Mouse (Mus musculus) CH12.LX (cell line): ENCODE data around the gene Neurl1a.

Experiments
- BHLHE40 ChIP-seq: IDR thresholded peaks from 2 replicates; pipeline ENCODE4 v1.6.1; 2011; ENCODE audit warnings: mild to moderate bottlenecking, low read depth, low read length, improper control_type of control experiment
- CTCF ChIP-seq, 2 experiments: IDR thresholded peaks in 1 of 2; conservative IDR thresholded peaks in 1 of 2; 2 replicates each; pipeline ENCODE4 v1.5.1; 2011 to 2012; ENCODE audit warnings: low read depth in 2 of 2, low read length in 2 of 2, improper control_type of control experiment in 1 of 2, inconsistent platforms in 1 of 2, mild to moderate bottlenecking in 1 of 2, moderate library complexity in 1 of 2
- EP300 ChIP-seq: IDR thresholded peaks from 2 replicates; pipeline ENCODE4 v1.6.1; 2011; ENCODE audit warnings: low read length, improper control_type of control experiment
- JUND ChIP-seq: conservative IDR thresholded peaks from 2 replicates; pipeline ENCODE4 v1.6.1; 2011; ENCODE audit warnings: low read depth, low read length, improper control_type of control experiment
- MAX ChIP-seq: IDR thresholded peaks from 2 replicates; pipeline ENCODE4 v1.6.1; 2011; ENCODE audit warnings: low read length, improper control_type of control experiment
- MEF2A ChIP-seq: IDR thresholded peaks from 2 replicates; pipeline ENCODE4 v1.6.1; 2014; ENCODE audit warnings: low read depth, mild to moderate bottlenecking, inconsistent platforms, low read length, improper control_type of control experiment, borderline replicate concordance
- MYC ChIP-seq: IDR thresholded peaks from 2 replicates; pipeline ENCODE4 v1.6.1; 2011; ENCODE audit warnings: low read depth, mild to moderate bottlenecking, improper control_type of control experiment, low read length
- POLR2A ChIP-seq: IDR thresholded peaks from 2 replicates; pipeline ENCODE4 v1.6.1; 2011; ENCODE audit warnings: low read depth, mild to moderate bottlenecking, improper control_type of control experiment, low read length
- ZMIZ1 ChIP-seq: IDR thresholded peaks from 2 replicates; pipeline ENCODE4 v1.6.1; 2012; ENCODE audit warnings: low read depth, mild to moderate bottlenecking, inconsistent platforms, low read length, improper control_type of control experiment

DNA sequence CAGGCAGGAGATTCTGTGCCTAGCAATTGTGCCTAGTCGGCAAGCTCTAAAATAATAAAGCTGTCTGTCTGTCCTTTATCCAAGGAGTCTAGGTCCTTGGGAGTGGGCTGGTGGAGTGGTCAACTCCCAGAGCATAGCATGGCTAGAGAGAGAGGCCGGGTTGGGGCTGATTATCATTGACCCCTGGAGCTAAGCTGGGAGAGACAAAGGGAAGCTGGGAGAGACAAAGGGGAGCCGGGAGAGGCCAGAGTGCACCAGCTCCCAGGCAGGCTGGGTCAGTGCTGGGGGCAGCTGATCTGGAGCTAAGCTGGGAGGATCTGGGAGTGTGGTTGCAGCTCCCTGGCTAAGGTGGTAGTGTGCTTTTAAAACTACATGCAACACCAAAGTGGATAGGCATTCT is 11.9 kb upstream of the Neurl1a start:
- TF ChIP-seq CTCF (conservative IDR thresholded peaks at IDR 0.05 in 1 of 2, IDR thresholded peaks at IDR 0.05 in 1 of 2; ENCODE audit: low read depth in 2 of 2, low read length in 2 of 2) (no peak), POLR2A (no peak), EP300 (no peak), MEF2A (no peak), MYC (no peak), JUND (no peak), MAX (no peak), ZMIZ1 (no peak), BHLHE40 (no peak)
